Mouse (Mus musculus) kidney, postnatal 0 days (tissue): ENCODE results near the gene Btbd6. TPM values are rescaled to one million over a fixed set of nuclear protein-coding genes. Genes with fewer than 3 reads are reported as not detected.

ENCODE experiments used
- ATAC-seq: fragments of 200-750 bp; cut with Nextera tagmentation; replicated peaks from 2 replicates; pipeline ENCODE4 v1.8.0; 2017; ENCODE audit warnings: low read depth, moderate number of reproducible peaks, moderate TSS enrichment, moderate library complexity; ENCODE audit not compliant: low FRiP score
- DNase-seq: peaks from one replicate; pipeline ENCODE4 v3.0.0-alpha.2; 2016; ENCODE audit warnings: low spot score
- H3K27ac ChIP-seq: fragments of 300-500 bp; sonication (generic); 2 replicates; pipeline ENCODE4 v1.5.1; 2014; ENCODE audit warnings: mild to moderate bottlenecking
- H3K27me3 ChIP-seq: fragments of 300-500 bp; sonication (generic); 2 replicates; pipeline ENCODE4 v1.6.1; 2014; ENCODE audit warnings: low read length, mixed read lengths; ENCODE audit not compliant: insufficient read depth
- H3K36me3 ChIP-seq: fragments of 300-500 bp; sonication (generic); 2 replicates; pipeline ENCODE4 v1.6.1; 2014; ENCODE audit warnings: low read length, mixed read lengths; ENCODE audit not compliant: insufficient read depth
- H3K4me1 ChIP-seq: fragments of 300-500 bp; sonication (generic); replicated peaks from 2 replicates; pipeline ENCODE4 v1.6.1; 2014; ENCODE audit warnings: antibody characterized with exemption, low read length, mixed read lengths; ENCODE audit not compliant: insufficient read depth
- H3K4me2 ChIP-seq: fragments of 300-500 bp; sonication (generic); 2 replicates; pipeline ENCODE4 v1.6.1; 2014; ENCODE audit warnings: mild to moderate bottlenecking, low read length, moderate library complexity, mixed read lengths
- H3K4me3 ChIP-seq: fragments of 300-500 bp; sonication (generic); replicated peaks from 2 replicates; pipeline ENCODE4 v1.5.1; 2014; ENCODE audit warnings: low read depth, low read length
- H3K9ac ChIP-seq: fragments of 300-500 bp; sonication (generic); 2 replicates; pipeline ENCODE4 v1.6.1; 2014; ENCODE audit warnings: low read depth, low read length
- H3K9me3 ChIP-seq: fragments of 300-500 bp; sonication (generic); replicated peaks from 2 replicates; pipeline ENCODE4 v1.6.1; 2016; ENCODE audit warnings: low read length, inconsistent platforms, mixed read lengths
- CTCF ChIP-seq: IDR thresholded peaks from 2 replicates; pipeline ENCODE4 v1.5.1; 2016; ENCODE audit warnings: antibody characterized with exemption, low read depth, mild to moderate bottlenecking, moderate library complexity
- WGBS: fragments of 180-500 bp; shearing (Covaris S2); extraction: QIAGEN DNeasy Blood & Tissue Kit; methylation state at CpG from one replicate; pipeline ENCODE4 v1.1.7; 2014; 5-methylcytosine and 5-hydroxymethylcytosine counted together
- polyA plus RNA-seq: library from polyadenylated mRNA; unstranded; fragments of >200 nt; fragmentation: Nextera tagmentation; extraction: Ambion mirVana; gene quantifications from 2 replicates; pipeline ENCODE4 v1.2.1, GENCODE M21; 2015

Btbd6 gene
- polyA plus RNA-seq, 1 experiment from 2014 or later = 22.8 TPM

GRCm38 (mm10) chr12:112952926-112953565, 23.2 kb upstream of the Btbd6 start:
- H3K9ac ChIP-seq = no peak overlapping the region
- ATAC-seq (no peak), DNase-seq (no peak)
- peaks cover 18% of the 10 kb centered on the region for H3K4me1 ChIP-seq
- TF ChIP-seq CTCF = no peak
- no peak overlapping the region for H3K4me2 ChIP-seq
- no peaks in the 10 kb centered on the region; the same call in 1 of the 2 replicates for H3K36me3 ChIP-seq
- H3K4me3 ChIP-seq = no peak overlapping the region
- H3K27ac ChIP-seq = no peak overlapping the region
- WGBS = 83% methylated on average over 3 of the region's 3 CpGs
- no peaks in the 10 kb centered on the region for H3K27me3 ChIP-seq
- no peaks in the 10 kb centered on the region for H3K9me3 ChIP-seq

- Histone ChIP-seq H3K27me3 (no peaks in the 10 kb centered on the region), H3K9me3 (no peaks in the 10 kb centered on the region), H3K4me2 (no peak overlapping the region), H3K9ac (no peak overlapping the region), H3K4me3 (no peak overlapping the region), H3K4me1 (peaks cover 13% of the 10 kb centered on the region), H3K27ac (no peak overlapping the region), H3K36me3 (peaks cover 14% of the 10 kb centered on the region)
- DNase-seq (peak; percentile 76), ATAC-seq (peak; percentile 44; the same call in 1 of the 2 replicates)
- WGBS = 38% methylated on average over 4 of the region's 4 CpGs
- TF ChIP-seq CTCF = peak; percentile 93
Measured at GRCm38 (mm10) chr12:112955800-112956199, 20.5 kb upstream of the Btbd6 start.

DNA sequence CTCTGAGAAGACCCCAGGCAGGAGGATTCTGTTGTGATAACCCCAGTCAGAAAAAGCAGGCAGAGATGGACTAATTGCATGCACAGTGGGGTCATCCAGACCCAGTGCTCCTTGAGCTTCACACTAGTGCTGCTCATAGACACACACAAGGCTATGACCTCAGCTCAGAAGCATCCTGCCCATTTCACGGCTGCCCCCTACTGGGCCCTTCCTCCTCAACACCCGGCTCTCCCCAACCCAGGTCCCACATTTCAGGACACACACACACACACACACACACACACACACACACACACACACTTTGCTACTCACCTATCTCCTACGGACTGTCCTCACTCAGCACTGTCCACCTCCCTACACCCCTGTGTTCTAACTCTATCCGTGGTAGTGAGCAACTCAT, 18.0 kb upstream of the Btbd6 start:
- peak; percentile 67 for TF ChIP-seq CTCF
- no peaks in the 10 kb centered on the region for H3K9me3 ChIP-seq
- DNase-seq (peak; percentile 64), ATAC-seq (peak; percentile 50)
- H3K4me1 ChIP-seq = no peaks in the 10 kb centered on the region
- no peak overlapping the region for H3K9ac ChIP-seq
- 23% methylated on average over 4 of the region's 4 CpGs for WGBS
- no peaks in the 10 kb centered on the region for H3K27me3 ChIP-seq
- no peak overlapping the region for H3K27ac ChIP-seq
- no peak overlapping the region for H3K4me2 ChIP-seq
- H3K4me3 ChIP-seq = no peak overlapping the region
- H3K36me3 ChIP-seq = peaks cover 40% of the 10 kb centered on the region

GRCm38 (mm10) chr12:112959421-112959820, 16.9 kb upstream of the Btbd6 start:
- DNase-seq (no peak), ATAC-seq (no peak)
- TF ChIP-seq CTCF = no peak
- H3K4me2 ChIP-seq = no peak overlapping the region
- no peaks in the 10 kb centered on the region for H3K4me1 ChIP-seq
- 83% methylated on average over 8 of the region's 8 CpGs for WGBS
- no peak overlapping the region for H3K27ac ChIP-seq
- H3K4me3 ChIP-seq = no peak overlapping the region
- H3K9ac ChIP-seq = no peak overlapping the region
- H3K9me3 ChIP-seq = no peaks in the 10 kb centered on the region
- H3K27me3 ChIP-seq = no peaks in the 10 kb centered on the region
- peaks cover 51% of the 10 kb centered on the region for H3K36me3 ChIP-seq

DNA sequence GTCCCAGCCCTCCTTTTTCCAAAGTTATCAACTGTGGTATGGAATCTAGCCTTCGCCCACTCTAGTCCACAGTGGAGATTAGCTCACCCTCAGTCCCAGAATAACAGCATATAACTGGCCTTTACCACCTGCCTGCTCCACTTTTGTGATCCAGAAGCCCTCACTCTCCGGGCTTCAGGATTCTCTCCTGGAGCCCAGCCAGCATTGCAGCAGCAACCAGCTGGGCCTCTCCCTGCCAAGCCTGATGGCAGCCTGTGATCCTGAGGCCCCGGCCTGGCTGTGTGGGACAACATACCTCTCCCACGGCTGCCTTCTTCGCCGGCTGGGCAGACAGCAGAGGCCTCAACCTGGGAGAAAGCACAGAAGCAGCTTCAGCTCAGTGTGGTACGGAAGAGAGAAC, 14.9 kb upstream of the Btbd6 start:
- WGBS = 66% methylated on average over 7 of the region's 7 CpGs
- ATAC-seq (no peak), DNase-seq (no peak)
- H3K27me3 ChIP-seq = no peaks in the 10 kb centered on the region
- H3K4me3 ChIP-seq = no peak overlapping the region
- H3K9ac ChIP-seq = no peak overlapping the region
- H3K4me1 ChIP-seq = no peaks in the 10 kb centered on the region
- TF ChIP-seq CTCF = no peak
- H3K36me3 ChIP-seq = peaks cover 69% of the 10 kb centered on the region
- H3K4me2 ChIP-seq = no peak overlapping the region
- no peaks in the 10 kb centered on the region for H3K9me3 ChIP-seq
- no peak overlapping the region for H3K27ac ChIP-seq

DNA sequence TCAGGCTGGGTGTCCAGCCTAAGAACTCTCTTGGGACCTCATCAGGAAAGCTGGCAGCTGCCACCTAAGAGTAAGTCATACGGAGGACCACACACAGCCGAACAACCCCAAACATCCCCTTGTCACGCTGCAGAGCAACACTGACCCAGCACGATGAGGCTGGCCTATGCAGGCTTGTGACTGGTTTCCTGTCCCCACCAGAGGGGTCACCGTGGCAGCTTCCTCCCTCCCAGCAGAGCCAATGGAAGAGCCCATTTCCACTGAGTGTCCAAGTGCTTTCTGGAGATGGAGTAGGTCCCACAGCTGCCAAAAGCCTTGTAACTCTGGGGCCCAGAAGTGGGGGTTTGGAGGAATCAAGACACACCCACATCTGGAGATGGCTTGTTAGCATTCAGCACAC, 14.4 kb upstream of the Btbd6 start:
- no peak for ATAC-seq
- Histone ChIP-seq H3K27ac (no peak overlapping the region), H3K27me3 (no peaks in the 10 kb centered on the region), H3K36me3 (peaks cover 73% of the 10 kb centered on the region), H3K4me3 (no peak overlapping the region), H3K4me1 (no peaks in the 10 kb centered on the region), H3K9ac (no peak overlapping the region), H3K4me2 (no peak overlapping the region), H3K9me3 (no peaks in the 10 kb centered on the region)
- DNase-seq = no peak
- no peak for TF ChIP-seq CTCF
- 69% methylated on average over 5 of the region's 5 CpGs for WGBS

DNA sequence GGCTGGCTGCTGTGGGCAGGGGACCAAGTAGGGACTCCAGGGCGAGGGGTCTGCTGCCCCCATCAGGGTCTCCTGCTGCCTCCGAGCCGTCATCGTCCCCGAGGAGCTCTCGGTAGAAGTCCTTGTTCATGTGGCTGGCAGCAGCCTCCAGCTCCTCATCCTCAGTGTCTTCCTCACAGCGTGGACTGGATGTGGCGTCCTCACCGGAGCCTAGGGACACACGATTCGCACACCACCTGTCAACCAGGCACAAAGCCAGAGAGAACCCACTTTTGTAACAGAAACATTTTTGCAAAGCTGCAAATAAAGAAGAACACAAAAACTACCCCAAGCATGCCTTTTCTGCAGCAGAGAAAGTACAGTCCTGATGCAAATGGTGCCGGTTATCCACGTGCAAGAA, 10.5 kb upstream of the Btbd6 start:
- 91% methylated on average over 13 of the region's 13 CpGs for WGBS
- H3K27me3 ChIP-seq = no peaks in the 10 kb centered on the region
- no peak overlapping the region for H3K27ac ChIP-seq
- H3K4me3 ChIP-seq = no peak overlapping the region
- H3K4me1 ChIP-seq = no peaks in the 10 kb centered on the region
- H3K9ac ChIP-seq = no peak overlapping the region
- no peaks in the 10 kb centered on the region for H3K9me3 ChIP-seq
- peaks cover 90% of the 10 kb centered on the region for H3K36me3 ChIP-seq
- ATAC-seq (no peak), DNase-seq (no peak)
- H3K4me2 ChIP-seq = no peak overlapping the region
- no peak for TF ChIP-seq CTCF
